Mouse (Mus musculus): ENCODE measurements around the gene Scgb2b15.
"Not testable (repeated sequence)": the region's sequence is repeated elsewhere in the genome, so short reads cannot be mapped to it uniquely, and the experiment has no call there.

Gene Scgb2b15

GRCm38 (mm10) chr7:32829562-32829961 is at the start of gene Scgb2b15:
TSS of gene Scgb2b15 (minus strand) at chr7:32829662.
- DNase-seq (ENCODE audit: extremely low spot score, low read depth, low spot score): not testable (repeated sequence)

- not testable (repeated sequence) for DNase-seq (ENCODE audit: extremely low spot score, low read depth, low spot score)
Observed at GRCm38 (mm10) chr7:32836254-32836653, 6.8 kb upstream of the Scgb2b15 start, which contains the start of gene Scgb1b15. TSS of gene Scgb1b15 (plus strand) at chr7:32836554.
